Mouse (Mus musculus) B cell, adult 62 days (primary cell): ENCODE data around the gene A2ml1. TPM values are rescaled to one million over a fixed set of nuclear protein-coding genes. Genes with fewer than 3 reads are reported as not detected.

Experiments
- total RNA-seq: library from RNA; stranded (reverse); gene quantifications from 4 replicates; pipeline ENCODE4 v1.2.4, GENCODE M21; 2023

A2ml1 gene
- not detected in 4 replicates for total RNA-seq

DNA sequence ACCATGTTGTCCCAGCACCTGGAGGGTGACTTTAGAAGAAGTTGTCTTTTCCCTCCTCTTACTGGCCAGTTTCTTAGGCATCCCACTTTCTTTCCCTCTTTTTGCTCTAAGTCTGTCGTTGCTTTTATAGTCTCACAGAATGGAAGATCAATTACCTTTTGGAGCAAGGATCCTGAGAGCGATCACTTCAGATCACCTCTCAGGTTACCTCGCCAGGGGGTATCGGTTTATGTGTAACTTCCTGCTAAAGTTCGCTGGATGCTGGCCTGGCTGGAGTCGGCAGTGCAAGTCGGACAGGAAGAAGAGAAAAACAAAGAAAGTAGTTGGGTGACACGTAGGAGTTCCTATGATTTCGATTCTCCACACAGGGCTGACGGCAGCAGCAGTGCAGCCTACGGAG is at the start of gene A2ml1:
TSS of gene A2ml1 (minus strand) at position 101 of the 400 bp plus-strand sequence.

DNA sequence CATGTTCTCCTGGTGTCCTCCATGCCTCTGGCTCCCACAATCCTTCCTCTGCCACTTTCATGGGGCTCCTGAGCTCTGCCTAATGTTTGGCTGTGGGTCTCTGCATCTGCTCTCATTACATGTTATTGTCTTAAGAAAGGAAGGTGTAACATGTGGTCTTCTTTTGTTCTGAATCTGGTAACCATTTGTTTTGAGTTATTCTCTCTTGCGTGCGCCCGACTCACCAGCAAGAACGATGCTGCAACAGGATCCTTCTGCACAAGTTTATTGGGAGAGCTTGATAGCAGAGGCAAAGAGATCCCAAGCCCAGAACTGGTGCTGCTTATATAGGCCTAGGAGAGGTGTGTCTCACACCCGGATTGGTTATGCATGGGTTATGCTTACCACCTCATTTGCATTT is 42.0 kb upstream of the A2ml1 start, which contains the start of gene Klrb1a:
TSS of gene Klrb1a (minus strand) at position 101 of the 400 bp plus-strand sequence.

DNA sequence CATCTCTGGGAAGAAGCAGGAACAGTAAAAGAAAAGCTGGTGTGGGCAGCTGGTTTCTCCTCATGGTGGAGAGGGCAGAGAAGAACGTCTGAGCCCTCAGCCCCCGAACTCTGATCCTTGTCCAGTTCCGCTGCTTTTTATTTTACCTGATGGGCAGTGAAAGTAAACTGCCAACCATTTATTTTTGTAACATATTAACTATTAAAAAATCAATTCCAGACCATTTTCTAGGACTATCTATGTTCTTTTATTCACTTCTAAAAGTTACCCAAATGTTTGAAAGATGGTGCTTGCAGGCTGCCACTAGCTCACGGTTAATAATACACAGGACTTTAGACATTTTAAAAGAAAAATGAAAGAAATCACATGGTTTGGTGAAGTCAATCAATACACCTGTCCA is 54.8 kb downstream of the A2ml1 start, which contains the start of gene Pzp:
TSS of gene Pzp (minus strand) at position 120 of the 400 bp plus-strand sequence.

Other genes starting within 250 kb of the A2ml1 start
- gene Tulp3, start 225.8 kb downstream of the A2ml1 start, total RNA-seq = 3.4 to 5.5 TPM (median 4.4 TPM) in 4 replicates
- 44.2 to 53.2 TPM (median 47.9 TPM) in 4 replicates for gene Rhno1, start 218.7 kb downstream of the A2ml1 start, total RNA-seq
- 11.2 to 13.3 TPM (median 12.1 TPM) in 4 replicates for gene Foxm1, start 218.6 kb downstream of the A2ml1 start, total RNA-seq
- not detected in 4 replicates for gene Tex52, start 206.2 kb downstream of the A2ml1 start, total RNA-seq
- not detected in 4 replicates for gene Gm44596, start 206.1 kb downstream of the A2ml1 start, total RNA-seq
- gene Nrip2, start 182.3 kb downstream of the A2ml1 start, total RNA-seq = not detected in 4 replicates
- 42.9 to 70.3 TPM (median 62.4 TPM) in 4 replicates for gene Itfg2, start 156.7 kb downstream of the A2ml1 start, total RNA-seq
- 64.4 to 78.9 TPM (median 69.6 TPM) in 4 replicates for gene Fkbp4, start 142.9 kb downstream of the A2ml1 start, total RNA-seq
- gene Pzp, start 54.9 kb downstream of the A2ml1 start, total RNA-seq = not detected in 4 replicates
- gene Klrb1a, start 41.9 kb upstream of the A2ml1 start, total RNA-seq = 0.44 to 1.4 TPM in 2 of 4 replicates, not detected in the others
- 142 to 160 TPM (median 148 TPM) in 4 replicates for gene Clec2h, start 80.8 kb upstream of the A2ml1 start, total RNA-seq
- gene Klrb1, start 141.5 kb upstream of the A2ml1 start, total RNA-seq = 0.78 to 1.2 TPM in 2 of 4 replicates, not detected in the others
- 0.86 to 1.7 TPM (median 0.91 TPM) in 4 replicates for gene Klrb1c, start 207.6 kb upstream of the A2ml1 start, total RNA-seq
- gene Gm44511, start 244.7 kb upstream of the A2ml1 start, total RNA-seq = not detected in 4 replicates
- gene Klrb1b, start 244.7 kb upstream of the A2ml1 start, total RNA-seq = 0.63 to 2.4 TPM (median 0.74 TPM) in 4 replicates